Mouse (Mus musculus): Measurements from ENCODE around the gene Cntn1.
A peak's percentile ranks its signal among the peaks of the same experiment; 100 is the strongest.

Gene Cntn1

GRCm38 (mm10) chr15:92137026-92137425, 86.1 kb downstream of the Cntn1 start:
- DNase-seq (ENCODE audit: low read depth, low spot score) = no peak

- DNase-seq (ENCODE audit: low read depth, low spot score) = no peak
Measured at GRCm38 (mm10) chr15:92141972-92142371, 91.0 kb downstream of the Cntn1 start.

GRCm38 (mm10) chr15:92154921-92155320, 104.0 kb downstream of the Cntn1 start:
- DNase-seq (ENCODE audit: low read depth, low spot score) = no peak

- no peak for DNase-seq (ENCODE audit: low read depth, low spot score)
Measured at GRCm38 (mm10) chr15:92160855-92161162, 109.8 kb downstream of the Cntn1 start.

- no peak for DNase-seq (ENCODE audit: low read depth, low spot score)
Measured at GRCm38 (mm10) chr15:92161163-92162025, 110.4 kb downstream of the Cntn1 start.

- no peak for DNase-seq (ENCODE audit: low read depth, low spot score)
Measured at GRCm38 (mm10) chr15:92162835-92163234, 111.9 kb downstream of the Cntn1 start.

- DNase-seq (ENCODE audit: low read depth, low spot score) = no peak
Measured at GRCm38 (mm10) chr15:92164127-92164526, 113.2 kb downstream of the Cntn1 start.

GRCm38 (mm10) chr15:92166266-92166665, 115.3 kb downstream of the Cntn1 start:
- no peak for DNase-seq (ENCODE audit: low read depth, low spot score)

GRCm38 (mm10) chr15:92175739-92176138, 124.8 kb downstream of the Cntn1 start:
- DNase-seq (ENCODE audit: low read depth, low spot score) = no peak

GRCm38 (mm10) chr15:92177413-92177812, 126.4 kb downstream of the Cntn1 start:
- DNase-seq (ENCODE audit: low read depth, low spot score) = no peak

- no peak for DNase-seq (ENCODE audit: low read depth, low spot score)
Measured at GRCm38 (mm10) chr15:92185484-92185883, 134.5 kb downstream of the Cntn1 start.

- DNase-seq (ENCODE audit: low read depth, low spot score) = no peak
Measured at GRCm38 (mm10) chr15:92190000-92190399, 139.0 kb downstream of the Cntn1 start.

- no peak for DNase-seq (ENCODE audit: low read depth, low spot score)
Measured at GRCm38 (mm10) chr15:92200326-92200985, 149.5 kb downstream of the Cntn1 start.

GRCm38 (mm10) chr15:92206695-92207094, 155.7 kb downstream of the Cntn1 start:
- DNase-seq (ENCODE audit: low read depth, low spot score) = no peak

- DNase-seq (ENCODE audit: low read depth, low spot score) = no peak
Measured at GRCm38 (mm10) chr15:92209778-92210177, 158.8 kb downstream of the Cntn1 start.

GRCm38 (mm10) chr15:92210486-92211235, 159.7 kb downstream of the Cntn1 start:
- no peak for DNase-seq (ENCODE audit: low read depth, low spot score)

- DNase-seq (ENCODE audit: low read depth, low spot score) = no peak
Measured at GRCm38 (mm10) chr15:92215841-92216240, 164.9 kb downstream of the Cntn1 start.

- DNase-seq (ENCODE audit: low read depth, low spot score) = no peak
Measured at GRCm38 (mm10) chr15:92221446-92221845, 170.5 kb downstream of the Cntn1 start.

GRCm38 (mm10) chr15:92231386-92231785, 180.4 kb downstream of the Cntn1 start:
- DNase-seq (ENCODE audit: low read depth, low spot score) = peak; percentile 23

GRCm38 (mm10) chr15:92235836-92236235, 184.9 kb downstream of the Cntn1 start:
- no peak for DNase-seq (ENCODE audit: low read depth, low spot score)

- DNase-seq (ENCODE audit: low read depth, low spot score) = peak; percentile 18
Measured at GRCm38 (mm10) chr15:92264980-92265707, 214.2 kb downstream of the Cntn1 start.

- no peak for DNase-seq (ENCODE audit: low read depth, low spot score)
Measured at GRCm38 (mm10) chr15:92268341-92268740, 217.4 kb downstream of the Cntn1 start.

All from retina, adult 2 months (tissue).